Mouse (Mus musculus): ENCODE data around the gene Tmco5. TPM values are rescaled to one million over a fixed set of nuclear protein-coding genes. Genes with fewer than 3 reads are reported as not detected.
"Not testable (repeated sequence)": the region's sequence is repeated elsewhere in the genome, so short reads cannot be mapped to it uniquely, and the experiment has no call there.

The Tmco5 gene
- total RNA-seq, 4 experiments from 2014 or later: 0.44 to 2.9 (median 1.6) TPM

DNA sequence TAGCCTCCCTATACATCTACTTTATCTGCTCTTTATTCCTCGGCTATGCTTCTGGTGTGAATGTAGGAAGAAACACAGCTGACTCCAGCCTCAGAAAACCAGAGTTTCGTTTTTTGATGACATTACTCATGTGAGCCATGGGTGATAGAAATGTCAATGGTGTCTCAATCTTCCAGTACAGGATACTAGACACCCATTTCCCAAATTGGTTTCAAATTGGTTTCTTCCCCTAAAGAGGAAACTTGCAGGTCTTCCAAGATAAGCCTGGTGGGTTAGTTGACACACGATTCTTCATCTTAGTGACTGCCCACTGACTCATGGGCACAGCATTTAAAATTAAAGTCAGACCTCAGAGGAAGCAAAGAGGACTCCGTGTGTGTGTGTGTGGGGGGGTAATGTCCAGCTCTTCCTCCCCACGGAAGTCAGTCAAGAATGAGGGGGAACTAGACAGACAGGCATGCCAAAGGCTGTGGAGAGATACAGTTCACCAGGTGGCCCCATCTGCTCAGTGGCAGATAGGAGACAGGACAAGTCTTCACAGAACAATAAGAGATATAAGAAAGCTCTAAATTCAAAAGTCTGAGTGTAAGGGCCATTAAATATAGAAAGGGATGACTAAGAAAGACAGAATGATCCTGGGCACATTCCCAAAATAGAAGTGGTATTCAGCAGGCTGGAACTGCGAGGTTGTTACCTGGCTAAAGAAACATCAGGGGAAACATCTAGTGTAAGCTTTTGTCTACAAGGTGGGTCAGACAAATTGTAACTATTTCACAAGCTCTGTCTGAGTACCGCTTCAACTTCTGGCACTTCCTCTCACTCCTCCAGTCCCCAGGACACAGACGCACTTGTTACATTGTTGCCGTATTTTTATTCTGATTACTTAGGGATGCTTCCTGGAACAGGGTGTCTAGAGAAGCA lies 44.3 kb downstream of the Tmco5 start:
- no peak for DNase-seq (ENCODE audit: low spot score in 2 of 2)

DNA sequence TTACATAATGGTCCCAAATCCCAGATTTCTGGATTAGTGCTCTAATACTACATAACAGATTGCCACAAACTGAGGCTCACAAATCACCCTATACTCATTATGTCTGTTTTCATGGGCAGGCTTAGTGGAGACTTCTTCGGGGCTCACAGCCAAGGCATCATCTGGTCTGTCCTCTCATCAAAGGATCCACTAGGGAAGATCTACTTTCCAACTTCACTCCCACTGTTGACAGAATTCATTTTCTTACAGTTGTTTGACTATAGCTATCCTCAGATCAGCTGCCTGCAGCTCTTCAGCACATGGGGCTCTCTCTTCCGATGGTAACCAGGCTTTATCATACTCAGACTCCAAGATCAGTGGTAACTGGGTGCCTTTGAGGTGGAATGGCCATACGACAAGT lies 45.2 kb downstream of the Tmco5 start:
- no peak for DNase-seq (ENCODE audit: low spot score in 2 of 2)

DNA sequence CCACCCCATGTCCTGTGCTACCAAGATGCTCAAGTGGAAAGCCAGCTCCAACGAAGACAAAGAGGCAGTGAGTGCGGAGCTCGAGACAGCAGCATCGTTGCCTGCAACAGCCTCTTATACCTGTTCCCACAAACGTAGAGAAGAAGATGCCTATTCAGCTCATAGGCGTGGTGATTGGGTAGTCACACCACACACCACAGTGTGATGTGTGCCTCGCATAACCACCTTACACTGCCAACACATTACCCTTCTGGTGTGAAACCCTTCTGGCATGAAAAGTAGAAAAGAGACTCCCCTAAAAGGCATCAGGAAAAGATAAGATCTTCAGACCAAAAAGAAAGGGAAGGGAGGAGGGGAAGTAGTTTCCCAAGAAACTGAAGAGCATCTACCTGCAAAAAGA lies 45.8 kb downstream of the Tmco5 start:
- DNase-seq (ENCODE audit: low spot score in 2 of 2): no peak

DNA sequence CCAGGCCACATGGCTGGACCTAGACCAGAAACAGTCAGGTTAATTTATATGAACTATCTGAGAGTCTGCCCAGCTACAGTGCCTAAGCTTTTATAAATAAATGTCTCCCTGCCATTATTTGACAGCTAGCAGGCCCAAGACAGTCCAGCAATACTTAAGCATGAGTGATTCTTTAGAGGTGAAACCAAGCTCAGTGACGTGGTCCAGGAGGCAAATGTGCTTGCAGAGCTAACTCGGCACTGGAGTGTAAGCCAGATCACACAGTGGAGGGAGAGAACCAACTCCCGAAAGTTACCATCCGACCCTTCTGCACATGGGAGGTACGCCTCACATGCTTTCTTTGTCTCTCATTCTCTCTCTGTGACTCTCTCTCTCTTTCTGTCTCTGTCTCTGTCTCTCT lies 46.7 kb downstream of the Tmco5 start:
- DNase-seq (ENCODE audit: low spot score in 2 of 2): no peak

DNA sequence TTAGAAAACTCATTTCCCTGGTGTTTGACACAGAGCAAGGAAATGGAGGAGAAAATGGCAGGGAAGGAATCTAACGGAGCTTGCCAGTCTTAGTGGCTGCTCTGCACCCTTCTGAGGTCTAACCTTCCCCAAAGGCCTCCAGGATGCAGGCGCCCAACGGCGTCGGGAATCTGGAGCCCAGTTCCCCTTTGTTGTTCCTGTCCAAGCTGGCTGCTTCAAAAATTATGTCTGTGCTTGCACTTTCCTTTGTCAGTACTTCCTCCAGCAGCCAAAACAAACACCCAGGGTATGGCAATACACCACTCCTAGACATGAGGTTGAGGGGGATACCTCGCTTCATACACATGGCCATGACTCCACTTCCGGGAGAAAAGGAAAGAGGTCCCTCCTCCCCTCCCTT lies 53.7 kb downstream of the Tmco5 start:
- no peak for DNase-seq (ENCODE audit: low spot score in 2 of 2)

DNA sequence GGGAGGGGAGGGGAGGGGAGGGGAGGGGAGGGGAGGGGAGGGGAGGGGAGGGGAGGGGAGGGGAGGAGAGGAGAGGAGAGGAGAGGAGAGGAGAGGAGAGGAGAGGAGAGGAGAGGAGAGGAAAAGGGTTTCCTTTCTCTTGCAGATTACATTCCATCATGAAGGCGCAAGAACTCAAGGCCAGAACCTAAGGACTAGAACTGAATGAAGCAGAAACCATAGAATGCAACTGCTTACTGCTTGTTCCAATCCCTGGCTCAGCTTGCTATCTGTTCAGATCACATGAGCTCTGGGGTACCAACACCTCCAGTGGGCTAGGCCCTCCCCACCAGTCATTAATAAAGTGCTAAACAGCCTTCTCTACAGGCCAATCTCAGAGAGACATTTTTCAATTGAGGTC lies 55.7 kb downstream of the Tmco5 start:
- not testable (repeated sequence) for DNase-seq (ENCODE audit: low spot score in 2 of 2)

DNA sequence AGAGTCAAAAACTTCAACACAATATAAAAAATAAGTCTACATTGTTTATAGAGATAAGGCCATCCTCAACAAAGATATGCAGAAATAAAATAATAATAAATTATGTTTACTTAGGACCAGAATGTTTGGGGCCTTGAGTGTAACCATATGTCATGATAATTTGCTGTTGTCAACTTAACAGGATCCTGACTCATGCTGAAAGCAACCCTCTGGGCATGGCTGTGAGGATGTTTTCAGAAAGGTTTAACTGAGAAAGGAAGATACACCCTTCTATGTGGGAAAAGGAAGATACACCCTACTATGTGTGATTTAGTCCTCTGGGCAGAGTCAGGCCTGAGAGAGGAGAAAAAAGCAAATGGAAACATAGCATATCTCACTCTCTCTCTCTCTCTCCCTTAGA lies 56.3 kb downstream of the Tmco5 start:
- no peak for DNase-seq (ENCODE audit: low spot score in 2 of 2)

DNA sequence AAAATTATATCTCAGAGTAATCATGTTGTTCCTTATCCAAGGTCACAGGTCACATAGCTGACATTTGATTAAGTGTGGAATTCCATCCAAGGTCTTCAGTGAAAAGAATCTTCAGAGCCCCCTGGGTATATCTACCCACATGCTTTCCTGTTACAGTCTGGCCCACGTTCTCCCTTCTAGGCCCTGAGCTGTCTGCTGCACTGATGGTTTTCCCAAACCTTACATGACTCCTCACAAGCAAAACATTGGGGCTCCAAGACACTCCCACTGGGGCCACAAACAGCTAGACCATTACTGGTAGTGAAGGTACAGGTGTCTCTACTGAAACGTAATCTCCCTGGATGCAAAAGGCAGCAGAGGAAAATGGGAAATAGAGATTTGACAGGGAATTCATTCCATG lies 57.9 kb downstream of the Tmco5 start:
- DNase-seq (ENCODE audit: low spot score in 2 of 2): no peak

DNA sequence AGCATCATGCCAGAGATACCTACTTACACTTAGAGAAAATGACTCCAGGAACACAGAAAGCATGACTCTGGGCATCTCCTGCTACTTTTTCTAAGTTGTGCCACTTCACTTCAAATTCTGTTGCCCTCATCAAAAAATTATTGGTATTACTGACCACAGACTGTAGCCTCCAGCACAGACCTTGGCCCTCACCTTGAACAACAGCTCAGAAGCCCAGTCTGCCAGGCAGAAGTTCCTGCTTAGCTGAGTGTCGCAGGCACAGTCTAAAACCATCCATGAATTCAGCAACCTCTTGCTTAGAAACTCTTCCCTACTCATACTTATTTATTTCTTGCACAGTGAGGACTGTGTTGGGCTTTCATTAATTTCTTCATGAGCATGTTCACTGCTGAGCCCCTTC lies 58.7 kb downstream of the Tmco5 start:
- DNase-seq (ENCODE audit: low spot score in 2 of 2): no peak

DNA sequence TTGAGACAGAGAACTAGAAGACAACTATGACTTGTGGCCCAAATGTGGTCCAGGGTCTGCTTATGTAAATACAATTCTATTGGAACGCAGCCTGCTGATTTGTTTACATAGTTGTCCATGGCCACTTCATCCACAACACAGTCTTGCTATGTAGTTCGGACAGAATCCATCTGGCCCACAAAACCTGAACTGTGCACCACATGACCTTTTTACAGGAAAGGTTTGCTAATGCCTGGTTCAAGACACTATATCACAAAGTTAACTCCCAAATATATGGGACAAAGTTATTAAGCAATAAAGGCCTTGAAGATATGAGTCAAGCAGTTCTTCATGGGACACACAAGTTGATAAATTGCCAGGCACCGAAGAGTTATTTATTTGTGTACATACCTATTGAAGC lies 63.3 kb downstream of the Tmco5 start:
- no peak for DNase-seq (ENCODE audit: low spot score in 2 of 2)

Other genes with a start within 250 kb of the Tmco5 start
- gene Spred1, start 242.7 kb downstream of the Tmco5 start, total RNA-seq (2022): 100 to 1,000 TPM; 108 to 149 (median 118) TPM